Mouse (Mus musculus) lung, postnatal 0 days (tissue): ENCODE data around the gene Zfp831.

Source experiments
- CTCF ChIP-seq: IDR thresholded peaks from 2 replicates; pipeline ENCODE4 v1.5.1; 2016; ENCODE audit warnings: antibody characterized with exemption, mild to moderate bottlenecking
- EP300 ChIP-seq: IDR thresholded peaks from 2 replicates; pipeline ENCODE4 v1.6.1; 2016; ENCODE audit warnings: antibody characterized with exemption, mild to moderate bottlenecking, control low read depth

DNA sequence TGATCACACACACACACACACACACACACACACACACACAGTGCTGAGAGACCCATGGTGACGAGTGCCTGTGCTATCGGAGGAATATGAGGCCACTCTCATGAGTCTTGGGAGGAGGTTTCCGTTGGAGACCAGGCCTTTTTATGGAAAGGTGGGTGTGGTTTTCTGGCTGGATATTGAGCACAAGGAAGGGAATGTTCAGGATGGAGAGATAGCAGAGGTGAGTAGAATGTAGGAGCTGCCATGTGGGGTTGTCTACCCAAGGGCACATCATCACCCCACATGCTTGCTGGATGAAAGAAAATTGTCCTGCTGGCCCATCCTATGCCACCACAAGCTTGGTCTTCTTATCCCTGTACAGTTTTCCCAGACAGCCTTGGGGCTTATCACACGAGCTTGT, 16.5 kb downstream of the Zfp831 start:
- TF ChIP-seq EP300 = no peak
- TF ChIP-seq CTCF = no peak
